Mouse (Mus musculus): ENCODE measurements around the gene Prkag2.

The Prkag2 gene

DNA sequence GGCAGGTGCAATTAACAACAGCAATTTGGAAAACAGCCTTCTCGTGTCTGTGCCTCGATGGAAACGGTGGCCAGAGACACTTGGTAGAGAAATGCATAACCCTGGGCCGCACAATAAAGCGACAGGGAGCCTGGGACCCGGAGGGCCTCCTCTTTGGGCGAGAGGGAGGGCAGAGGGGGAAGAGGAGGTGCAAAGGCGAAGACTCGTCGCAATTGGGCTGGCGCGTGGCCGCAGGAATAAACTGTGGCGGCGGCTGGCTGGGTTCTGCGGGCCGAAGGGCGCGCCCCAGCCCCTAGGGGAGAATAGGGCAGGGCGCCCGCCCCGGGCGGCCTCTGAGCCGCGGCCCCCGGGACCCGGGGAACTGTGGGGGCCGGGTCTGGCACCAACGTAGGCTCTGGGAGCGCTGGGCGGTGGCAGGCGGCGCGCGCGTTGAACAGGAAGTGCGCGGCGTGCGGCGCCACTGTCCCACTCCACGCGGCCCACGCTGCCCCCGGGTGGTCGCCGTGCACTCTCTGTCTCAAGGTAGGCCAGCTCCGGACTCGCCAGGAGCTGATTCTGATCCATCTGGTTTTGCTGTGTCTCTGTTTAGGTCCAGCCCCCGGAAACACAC, at the start of gene Prkag2:
TSS of gene Prkag2 (minus strand) at position 127 of the 610 bp plus-strand sequence.
- DNase-seq (ENCODE audit: extremely low spot score, low read depth, low spot score) = no peak

DNA sequence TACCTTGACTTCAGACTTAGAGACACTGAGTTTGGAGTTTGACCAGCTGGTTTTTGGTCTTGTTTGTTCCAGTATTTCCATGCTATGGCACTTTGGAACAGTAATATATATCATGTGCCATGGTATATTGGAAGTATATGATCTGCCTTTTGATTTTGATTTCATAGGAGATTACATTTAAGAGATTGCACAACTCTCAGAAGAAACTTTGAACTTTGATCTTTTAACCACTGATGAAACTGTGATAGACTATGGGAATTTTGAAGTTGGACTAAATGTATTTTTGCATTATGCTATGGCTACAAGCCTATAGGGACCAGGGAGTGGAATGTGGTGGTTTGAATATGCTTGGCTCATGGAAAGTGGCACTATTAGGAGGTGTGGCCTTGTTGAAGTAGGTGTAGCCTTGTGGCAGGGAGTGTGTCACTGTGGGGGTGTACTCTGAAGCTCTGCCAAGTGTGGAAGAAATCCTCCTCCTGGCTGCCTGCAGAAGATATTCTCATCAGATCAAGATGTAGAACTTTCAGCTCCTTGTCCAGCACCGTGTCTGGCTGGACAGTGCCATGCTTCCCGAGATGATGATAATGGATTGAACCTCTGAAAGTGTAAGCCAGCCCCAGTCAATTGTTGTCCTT, 49.0 kb upstream of the Prkag2 start:
- no peak for DNase-seq (ENCODE audit: extremely low spot score, low read depth, low spot score)

DNA sequence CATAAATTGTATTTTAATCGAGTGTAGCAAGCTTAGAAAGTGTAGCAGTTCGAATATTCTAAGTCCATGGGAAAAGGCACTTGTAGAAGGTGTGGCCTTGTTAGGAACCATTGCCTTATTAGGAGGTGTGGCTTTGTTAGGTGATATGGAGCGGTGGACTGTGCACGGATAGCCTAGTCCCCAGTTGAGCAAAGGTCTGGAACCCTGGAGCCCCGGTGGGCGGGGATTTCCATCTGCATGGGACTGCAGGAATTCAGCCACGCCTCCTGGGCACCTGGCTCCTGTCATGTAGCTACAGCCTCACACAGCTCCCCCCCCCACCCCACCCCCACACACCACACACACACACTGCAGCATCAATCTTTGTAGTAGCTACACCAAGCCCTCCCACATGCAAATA, 46.3 kb upstream of the Prkag2 start:
- no peak for DNase-seq (ENCODE audit: extremely low spot score, low read depth, low spot score)

DNA sequence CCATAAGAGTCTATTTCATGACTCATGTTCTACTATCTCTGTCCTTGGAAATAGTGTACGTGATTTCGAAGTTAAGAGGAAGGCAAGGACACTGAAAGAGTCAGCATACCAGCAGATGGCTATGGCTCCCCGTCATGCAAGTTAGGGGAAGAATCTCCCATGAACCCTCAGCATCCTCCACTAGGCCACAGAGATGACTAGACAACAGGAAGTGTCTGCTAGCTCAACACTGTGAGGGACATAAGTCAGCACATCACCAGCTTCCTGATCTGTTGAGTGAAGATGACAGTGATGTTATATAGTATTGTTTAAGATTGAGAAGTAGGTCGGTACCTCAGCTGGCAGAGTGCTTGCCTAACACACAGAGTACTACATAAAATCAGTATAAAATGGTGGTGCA, 27.4 kb upstream of the Prkag2 start:
- DNase-seq (ENCODE audit: extremely low spot score, low read depth, low spot score) = no peak

DNA sequence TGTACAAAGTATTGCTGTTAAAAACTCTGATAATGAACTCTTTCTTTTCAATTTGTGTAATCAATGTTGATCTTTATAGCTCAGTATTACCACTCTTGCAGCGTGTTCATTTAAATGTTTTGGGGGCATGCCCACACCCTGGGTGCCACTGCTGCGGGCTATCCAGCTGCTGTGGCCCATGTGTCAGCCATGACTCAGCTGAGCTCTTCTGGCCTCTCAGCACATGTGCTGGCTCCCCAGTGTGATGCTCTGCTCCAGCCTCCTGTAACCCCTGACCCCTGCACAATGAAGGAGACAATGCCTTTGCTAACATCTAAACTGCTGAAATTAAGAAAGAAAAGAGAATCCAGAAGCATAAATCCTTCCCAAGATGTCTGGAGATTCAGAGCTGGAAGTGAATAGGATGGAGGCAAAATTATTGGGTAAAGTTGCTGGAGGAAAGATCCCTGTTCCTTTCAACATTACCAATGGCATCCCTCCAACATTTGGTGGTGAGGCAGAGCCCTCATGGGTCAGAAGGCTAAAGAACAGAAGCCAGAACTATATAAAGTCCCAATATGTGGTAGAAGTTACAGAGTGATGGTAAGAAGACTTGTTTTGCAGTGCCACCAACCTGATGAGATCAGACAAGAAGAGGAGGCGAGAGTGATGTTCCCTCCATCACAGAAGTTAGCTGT, 25.6 kb upstream of the Prkag2 start:
- DNase-seq (ENCODE audit: extremely low spot score, low read depth, low spot score) = no peak

DNA sequence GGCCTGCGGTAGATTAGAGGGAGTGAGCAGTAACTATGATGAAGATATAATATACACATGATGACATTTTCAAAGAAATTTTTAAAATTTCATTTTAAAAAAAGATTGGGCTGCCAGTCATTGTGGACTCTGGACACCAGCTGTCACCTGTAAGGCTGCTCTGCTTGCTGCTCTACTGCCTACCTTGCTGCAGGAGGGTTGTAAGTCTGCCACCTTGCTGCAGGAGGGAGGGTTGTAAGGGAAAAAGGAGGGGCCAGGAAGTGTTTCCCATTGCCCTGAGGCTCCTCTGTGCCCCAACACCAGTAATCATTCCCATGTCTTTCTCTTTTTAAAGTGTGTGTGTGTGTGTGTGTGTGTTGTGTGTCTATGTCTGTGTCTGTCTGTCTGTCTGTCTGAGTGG, 22.1 kb upstream of the Prkag2 start:
- no peak for DNase-seq (ENCODE audit: extremely low spot score, low read depth, low spot score)

DNA sequence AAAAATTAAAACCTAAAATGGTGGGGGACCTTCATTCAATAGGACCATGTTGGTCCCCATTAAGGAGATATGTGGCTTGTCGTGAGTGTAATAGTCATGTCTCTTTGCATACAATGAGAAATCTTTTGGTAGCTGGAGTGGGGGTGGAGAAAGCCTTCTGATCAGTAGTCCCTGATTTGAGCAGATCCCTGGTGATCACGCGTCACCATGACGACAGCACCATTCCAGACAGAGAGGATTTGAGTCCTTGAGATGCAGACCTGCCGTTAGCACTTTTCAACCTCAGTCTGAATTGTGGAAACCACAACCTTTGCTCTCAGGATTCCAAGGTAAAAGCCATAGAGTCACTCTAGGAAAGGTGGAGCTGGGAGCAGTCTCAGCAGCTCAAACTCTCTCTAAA, 18.7 kb upstream of the Prkag2 start:
- DNase-seq (ENCODE audit: extremely low spot score, low read depth, low spot score) = no peak

DNA sequence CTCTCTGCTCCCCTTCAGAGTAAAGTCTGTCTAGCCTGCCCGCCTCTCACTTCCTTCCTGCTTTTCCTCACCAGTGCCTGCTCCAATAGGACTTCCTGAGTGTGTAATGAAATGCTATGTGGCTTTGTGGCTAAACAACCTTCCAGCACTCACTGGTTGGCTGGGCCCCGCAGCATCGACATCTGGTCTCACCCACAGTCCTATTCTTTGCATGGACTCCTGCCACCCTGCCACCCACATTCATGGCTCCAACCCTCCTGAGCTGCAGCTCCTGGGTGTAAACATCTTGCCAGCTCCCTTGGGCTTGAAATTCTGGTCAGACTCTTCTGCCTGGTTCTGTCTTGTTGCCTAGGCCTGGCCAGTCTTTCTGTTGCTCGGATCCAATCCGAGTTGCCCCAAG, 15.6 kb upstream of the Prkag2 start:
- no peak for DNase-seq (ENCODE audit: extremely low spot score, low read depth, low spot score)

DNA sequence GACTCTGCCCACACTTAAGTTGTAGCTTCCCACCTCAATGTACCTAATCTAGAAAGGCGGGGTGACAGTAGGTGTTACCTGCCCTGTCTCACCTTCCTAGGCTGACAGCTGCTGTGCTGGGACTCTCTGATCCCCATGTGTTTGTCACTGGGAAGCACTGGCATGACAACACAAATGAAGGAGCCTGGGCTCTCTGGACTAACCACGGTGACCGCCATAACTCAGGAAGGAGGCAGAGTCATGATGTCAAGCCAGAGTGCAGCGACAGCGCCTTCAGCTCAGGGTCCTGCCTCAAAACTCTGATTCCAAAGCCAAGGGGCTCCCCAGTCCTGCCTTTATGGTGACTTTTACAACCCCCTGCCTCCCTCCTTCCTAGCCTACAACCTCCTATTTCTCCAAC, 14.8 kb upstream of the Prkag2 start:
- no peak for DNase-seq (ENCODE audit: extremely low spot score, low read depth, low spot score)

DNA sequence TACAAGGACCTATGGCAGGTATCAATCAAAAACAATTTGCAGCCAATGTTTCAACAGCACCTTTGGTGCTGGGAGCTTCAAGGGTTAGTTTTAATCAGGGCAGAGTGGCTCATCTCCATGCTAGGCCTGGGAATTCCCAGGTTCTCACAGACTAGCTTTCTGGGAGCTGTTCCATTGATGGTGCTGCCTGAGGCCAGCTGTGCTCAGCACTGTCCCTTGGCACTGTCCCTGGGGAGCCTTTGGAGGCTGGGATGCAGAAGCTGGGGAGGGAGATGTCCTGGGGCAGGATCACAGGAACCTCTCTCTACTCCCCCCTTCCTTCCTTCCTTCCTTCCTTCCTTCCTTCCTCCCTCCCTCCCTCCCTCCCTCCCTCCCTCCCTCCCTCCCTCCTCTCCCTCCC, 13.7 kb upstream of the Prkag2 start:
- DNase-seq (ENCODE audit: extremely low spot score, low read depth, low spot score) = no peak

DNA sequence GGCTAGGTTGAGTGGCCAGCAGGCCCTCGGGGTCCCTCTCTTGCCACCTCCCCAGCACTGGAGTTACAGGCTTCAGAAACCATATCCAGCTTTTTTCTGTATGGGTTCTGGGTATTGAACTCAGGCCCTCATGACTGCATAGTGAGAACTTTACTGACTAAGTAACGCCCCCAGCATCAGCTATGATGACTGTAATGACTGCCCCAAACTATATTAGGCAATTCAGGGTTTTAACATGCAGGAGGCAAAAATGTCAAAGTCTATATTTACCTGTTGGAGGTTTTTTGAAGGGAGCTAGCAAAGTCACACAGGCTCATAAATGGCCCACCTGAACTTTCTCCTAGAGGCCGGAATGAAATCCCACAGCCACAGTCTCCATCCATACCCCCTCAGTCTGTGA, 9.9 kb upstream of the Prkag2 start:
- no peak for DNase-seq (ENCODE audit: extremely low spot score, low read depth, low spot score)

DNA sequence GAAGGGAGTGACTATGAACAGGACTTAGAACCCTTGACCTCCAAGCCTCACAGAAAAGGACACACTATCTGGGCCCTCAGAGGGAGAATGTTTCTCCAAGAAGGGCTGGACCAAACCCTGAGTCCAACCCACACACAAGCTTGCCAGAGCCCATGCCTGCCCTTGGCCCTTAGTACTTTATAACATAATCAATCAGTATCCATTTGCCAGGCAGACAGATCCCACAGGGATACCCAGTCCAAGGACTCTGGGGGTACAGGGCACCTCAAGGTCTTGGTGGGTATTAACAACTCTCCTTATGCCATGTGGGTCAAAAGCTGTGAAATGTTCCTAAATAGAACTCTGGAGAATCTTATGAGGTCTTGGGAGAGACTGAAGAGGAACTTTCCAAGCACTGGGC, 5.3 kb upstream of the Prkag2 start:
- DNase-seq (ENCODE audit: extremely low spot score, low read depth, low spot score) = no peak

DNA sequence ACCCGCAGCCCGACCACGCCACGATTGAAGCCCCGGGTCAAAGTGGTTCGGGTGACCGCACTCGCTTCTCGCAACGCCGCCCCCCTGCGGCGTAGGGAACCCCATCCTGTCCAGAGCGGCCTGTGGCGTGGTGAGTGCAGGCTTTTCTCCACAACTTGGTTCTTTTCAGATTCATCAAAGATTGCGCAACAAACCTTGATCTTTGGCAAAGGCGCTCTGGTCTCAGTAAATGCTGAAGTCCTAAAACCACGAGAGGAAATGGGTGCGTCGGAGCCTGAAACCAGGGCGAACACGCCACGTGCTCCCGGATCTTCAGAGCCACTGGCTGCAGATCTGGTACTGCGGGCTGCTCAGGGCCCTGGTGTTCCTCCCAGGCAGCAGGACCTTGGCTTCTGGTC, 683 bp upstream of the Prkag2 start:
- no peak for DNase-seq (ENCODE audit: extremely low spot score, low read depth, low spot score)

DNA sequence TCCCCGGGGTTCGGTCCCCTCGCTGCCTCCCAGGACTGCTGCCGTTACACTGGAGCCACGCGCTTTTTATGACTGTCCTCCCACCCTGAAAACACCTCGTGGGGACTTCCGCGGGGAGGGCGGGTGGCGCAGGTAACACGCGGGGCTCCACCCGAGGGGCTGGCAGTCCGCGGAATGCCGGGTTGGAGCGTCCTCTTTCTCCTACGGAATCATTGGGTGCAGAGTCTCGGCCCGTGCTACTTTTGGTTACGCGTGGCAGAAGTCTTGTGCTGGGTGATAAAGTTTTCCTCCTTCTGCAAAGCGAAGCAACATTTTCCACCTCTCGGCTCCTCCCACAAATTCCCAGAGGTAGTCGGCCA, 306 bp downstream of the Prkag2 start:
- no peak for DNase-seq (ENCODE audit: extremely low spot score, low read depth, low spot score)

DNA sequence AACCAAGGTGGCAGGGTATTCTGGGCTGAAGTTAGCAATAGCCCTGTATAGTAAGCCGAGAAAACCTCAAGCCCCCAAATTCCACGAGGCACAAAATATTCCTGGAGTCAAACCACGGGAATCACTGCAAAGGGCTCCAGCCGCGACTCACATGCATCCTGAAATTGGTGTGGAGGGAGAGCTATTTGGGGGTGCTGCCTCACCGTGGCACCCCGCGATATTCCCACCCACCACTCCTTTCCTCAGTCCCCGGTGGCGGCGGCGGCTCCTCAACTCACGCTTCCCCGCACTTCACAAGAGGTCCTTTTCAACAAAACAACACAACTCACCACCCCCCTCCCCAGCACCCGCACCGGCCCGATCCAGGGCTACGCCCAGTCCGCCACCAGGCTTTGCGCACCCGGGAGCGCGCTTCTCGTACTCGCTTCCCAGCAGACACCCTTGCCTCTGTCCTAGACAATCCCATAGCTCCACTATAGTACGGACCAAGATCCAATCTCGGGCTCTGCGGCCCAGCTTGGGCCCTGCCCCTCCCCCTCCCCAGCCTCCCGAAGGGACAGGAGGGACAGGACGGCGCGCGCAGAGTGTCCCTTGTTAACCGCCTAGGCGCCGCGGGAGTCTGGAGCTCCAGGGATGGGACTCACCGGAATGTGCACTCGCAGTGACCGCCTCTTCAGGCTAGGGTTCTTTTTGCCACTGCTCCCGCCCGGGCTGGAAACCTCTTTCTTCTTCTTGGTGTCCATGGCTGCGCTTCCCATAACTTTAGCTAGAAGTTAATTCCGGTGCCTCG, 880 bp downstream of the Prkag2 start:
- DNase-seq (ENCODE audit: extremely low spot score, low read depth, low spot score) = no peak

DNA sequence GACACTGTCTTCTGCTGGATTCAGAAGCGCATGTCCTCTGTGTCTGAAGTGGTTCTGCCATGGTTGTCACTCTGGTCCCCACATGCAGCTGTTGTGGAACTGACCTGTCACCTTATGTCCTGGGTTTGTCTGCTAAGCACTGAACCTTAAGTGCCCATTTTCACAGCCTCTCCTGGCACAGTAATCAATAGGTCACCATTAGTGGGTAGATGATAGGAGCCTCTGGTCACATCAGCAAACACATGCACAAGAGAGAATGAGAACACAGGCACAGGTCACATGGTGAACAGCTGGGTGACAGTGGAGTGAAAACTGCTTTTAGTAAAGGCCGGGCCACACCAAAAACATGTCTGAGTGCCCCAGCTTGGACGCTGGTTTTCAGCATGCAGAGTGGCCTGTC, 2.6 kb downstream of the Prkag2 start:
- DNase-seq (ENCODE audit: extremely low spot score, low read depth, low spot score) = no peak

DNA sequence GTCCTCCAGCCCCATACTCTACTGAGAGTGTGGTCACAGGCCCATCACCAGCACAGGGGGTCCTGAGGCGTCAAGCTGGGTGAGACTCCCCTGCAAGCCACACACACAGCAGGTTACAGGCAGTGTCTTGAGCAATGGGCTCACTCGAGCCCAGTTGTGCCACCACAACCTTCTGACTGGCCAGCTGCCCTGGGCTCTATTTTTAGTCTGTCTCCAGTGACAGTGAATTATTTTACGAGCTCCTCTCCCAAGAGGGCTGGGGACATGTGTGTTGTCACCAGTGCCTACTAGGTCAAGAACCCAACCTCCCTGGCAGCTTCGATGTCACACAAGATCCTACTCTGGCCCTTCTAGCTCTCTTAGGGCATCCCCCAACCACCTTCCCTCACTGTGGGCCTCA, 4.0 kb downstream of the Prkag2 start:
- no peak for DNase-seq (ENCODE audit: extremely low spot score, low read depth, low spot score)

DNA sequence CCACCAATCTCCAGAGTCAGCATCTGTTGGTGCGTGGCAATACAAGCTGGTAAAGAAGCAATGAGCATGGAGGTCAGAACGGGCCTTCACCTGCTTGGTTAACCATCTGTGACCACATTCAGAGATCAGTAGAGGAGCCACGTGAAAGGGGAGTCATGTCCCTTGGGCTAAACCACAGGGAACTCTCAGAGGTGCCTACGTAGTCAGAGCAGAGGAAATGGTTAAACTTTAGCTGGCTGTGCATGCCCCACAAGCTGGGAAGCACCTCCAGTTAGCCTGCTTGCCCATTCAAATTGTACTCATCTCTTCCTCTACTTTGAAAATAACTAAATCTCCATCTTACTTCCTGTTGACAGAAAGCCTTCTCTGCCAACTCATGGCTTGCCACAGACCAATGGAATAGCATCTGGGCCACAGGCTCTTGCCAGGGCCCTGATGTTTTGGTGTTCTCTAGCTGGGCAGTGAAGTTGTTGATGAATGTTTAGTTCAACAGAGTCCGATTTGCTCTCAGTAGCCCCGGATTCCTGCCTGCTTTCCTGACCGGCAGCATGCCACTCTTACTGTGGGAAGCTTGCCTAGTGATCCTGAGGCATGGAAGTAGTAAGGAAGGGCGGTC, 7.7 kb downstream of the Prkag2 start:
- no peak for DNase-seq (ENCODE audit: extremely low spot score, low read depth, low spot score)

DNA sequence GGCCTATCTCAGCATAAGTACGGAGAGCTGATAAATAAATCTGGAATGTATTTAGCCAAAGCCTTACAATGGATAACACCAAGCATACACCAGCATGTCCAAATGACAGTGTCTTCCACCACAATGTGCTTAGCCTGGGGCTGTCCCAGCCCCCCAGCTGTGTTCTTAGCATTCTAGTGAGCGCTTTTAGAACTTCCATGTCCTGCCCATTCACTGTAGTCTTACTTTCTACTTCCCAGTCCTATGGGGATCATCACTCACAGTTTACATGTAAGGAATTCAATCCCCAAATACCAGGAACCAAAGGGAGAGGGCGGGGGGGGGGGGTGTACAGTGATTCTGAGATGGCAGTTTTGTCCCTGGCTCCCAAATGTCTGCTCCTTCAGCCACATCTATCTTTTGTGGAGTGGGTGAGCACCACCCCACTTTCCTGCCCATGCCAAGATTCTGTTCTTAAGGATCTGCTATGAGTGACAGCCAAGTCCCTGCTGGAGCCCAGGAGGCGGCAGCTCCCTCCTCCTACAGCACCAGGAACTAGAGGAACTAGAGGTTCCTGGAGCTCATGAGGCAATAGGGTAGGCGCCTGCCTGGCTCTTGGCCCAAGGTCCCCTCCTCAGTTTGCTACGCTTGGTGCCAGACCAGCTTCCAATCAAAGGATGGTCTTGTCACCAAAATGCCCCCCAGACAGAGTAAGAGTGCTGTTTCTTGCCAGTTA, 11.0 kb downstream of the Prkag2 start:
- no peak for DNase-seq (ENCODE audit: extremely low spot score, low read depth, low spot score)

DNA sequence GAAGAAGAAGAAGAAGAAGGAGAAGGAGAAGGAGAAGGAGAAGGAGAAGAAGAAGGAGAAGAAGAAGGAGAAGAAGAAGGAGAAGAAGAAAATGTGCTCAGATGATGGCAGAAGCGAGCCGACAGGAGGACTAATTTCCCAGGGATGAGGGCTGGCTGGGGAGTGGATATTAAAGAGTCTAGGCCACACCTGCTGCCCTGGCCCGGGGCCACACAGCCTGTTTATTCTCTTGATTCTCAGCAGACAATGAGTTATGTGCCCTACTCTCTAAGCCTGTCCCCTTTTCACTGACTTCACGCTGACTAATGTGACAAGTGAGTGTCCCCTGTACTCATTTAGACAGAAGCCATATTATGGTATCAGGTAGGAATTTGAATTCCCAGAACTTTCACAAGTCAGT, 11.8 kb downstream of the Prkag2 start:
- no peak for DNase-seq (ENCODE audit: extremely low spot score, low read depth, low spot score)

DNA sequence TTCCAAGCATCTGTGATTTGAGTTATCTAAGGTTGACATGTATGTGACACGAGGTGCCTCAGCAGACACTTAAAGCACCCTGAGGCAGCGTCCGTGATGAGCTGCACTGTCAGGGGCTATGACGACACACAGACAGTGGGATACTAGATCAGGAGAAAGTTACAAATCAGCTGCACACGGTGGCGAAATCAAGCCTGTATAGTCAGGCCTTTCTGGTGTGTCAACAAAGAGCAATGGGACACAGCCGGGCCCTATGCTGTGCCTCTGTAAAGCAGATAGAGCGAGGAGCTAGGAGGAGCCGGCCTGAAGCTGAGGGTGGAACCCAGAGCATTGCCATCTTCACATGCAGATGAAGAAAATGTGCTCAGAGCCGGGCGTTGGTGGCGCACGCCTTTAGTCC, 12.3 kb downstream of the Prkag2 start:
- no peak for DNase-seq (ENCODE audit: extremely low spot score, low read depth, low spot score)
